Mouse (Mus musculus): ENCODE data around the gene Ikzf1.

- TF ChIP-seq CTCF (IDR thresholded peaks at IDR 0.05; ENCODE audit: control insufficient read depth, insufficient read depth, insufficient read length) = no peak
- no peak for TF ChIP-seq MAX (IDR thresholded peaks at IDR 0.05)
- TF ChIP-seq USF1 (IDR thresholded peaks at IDR 0.05; ENCODE audit: low read depth) = no peak
- TF ChIP-seq MYOG (IDR thresholded peaks at IDR 0.05; ENCODE audit: control insufficient read depth, extremely low read depth, insufficient read length) = no peak
- no peak for TF ChIP-seq FOSL1 (IDR thresholded peaks at IDR 0.05; ENCODE audit: insufficient read depth, low read length, poor library complexity, severe bottlenecking)
- TF ChIP-seq MYOD1 (IDR thresholded peaks at IDR 0.05; ENCODE audit: control insufficient read depth, insufficient read length, low read depth) = no peak
Observed at GRCm38 (mm10) chr11:11656388-11656787, 28.4 kb upstream of the Ikzf1 start.

Measured in C2C12 (cell line).